Mouse (Mus musculus) thymus, adult 2 months (tissue): ENCODE data around the gene Hspa1b.

ENCODE experiments used
- CTCF ChIP-seq: fragments of 200-500 bp; IDR thresholded peaks from 2 replicates; pipeline ENCODE4 v1.5.1; 2012; ENCODE audit warnings: mild to moderate bottlenecking, control low read depth, low read length, moderate library complexity, borderline replicate concordance; ENCODE audit not compliant: control insufficient read depth, poor library complexity, insufficient read depth; ENCODE audit errors: extremely low read depth
- POLR2A ChIP-seq: fragments of 200-500 bp; IDR thresholded peaks from 2 replicates; pipeline ENCODE4 v1.6.1; 2012; ENCODE audit warnings: mild to moderate bottlenecking, low read length, control low read depth, moderate library complexity; ENCODE audit not compliant: control insufficient read depth, poor library complexity, insufficient read depth; ENCODE audit errors: extremely low read depth

- TF ChIP-seq CTCF (no peak), POLR2A (no peak)
Measured at GRCm38 (mm10) chr17:34955884-34956283, 3.2 kb downstream of the Hspa1b start.
